Mouse (Mus musculus): ENCODE results near the gene Cdkn1c.

GRCm38 (mm10) chr7:143467714-143468113 is 6.9 kb upstream of the Cdkn1c start:
- no peak for TF ChIP-seq POLR2A (IDR thresholded peaks at IDR 0.05; ENCODE audit: low read depth, low read length)
- no peak for TF ChIP-seq CTCF (IDR thresholded peaks at IDR 0.05; ENCODE audit: extremely low read depth, insufficient read depth, insufficient read length, insufficient replicate concordance)
